ENCODE assay signal across 8 mouse cellular contexts in the genomic region with DNA sequence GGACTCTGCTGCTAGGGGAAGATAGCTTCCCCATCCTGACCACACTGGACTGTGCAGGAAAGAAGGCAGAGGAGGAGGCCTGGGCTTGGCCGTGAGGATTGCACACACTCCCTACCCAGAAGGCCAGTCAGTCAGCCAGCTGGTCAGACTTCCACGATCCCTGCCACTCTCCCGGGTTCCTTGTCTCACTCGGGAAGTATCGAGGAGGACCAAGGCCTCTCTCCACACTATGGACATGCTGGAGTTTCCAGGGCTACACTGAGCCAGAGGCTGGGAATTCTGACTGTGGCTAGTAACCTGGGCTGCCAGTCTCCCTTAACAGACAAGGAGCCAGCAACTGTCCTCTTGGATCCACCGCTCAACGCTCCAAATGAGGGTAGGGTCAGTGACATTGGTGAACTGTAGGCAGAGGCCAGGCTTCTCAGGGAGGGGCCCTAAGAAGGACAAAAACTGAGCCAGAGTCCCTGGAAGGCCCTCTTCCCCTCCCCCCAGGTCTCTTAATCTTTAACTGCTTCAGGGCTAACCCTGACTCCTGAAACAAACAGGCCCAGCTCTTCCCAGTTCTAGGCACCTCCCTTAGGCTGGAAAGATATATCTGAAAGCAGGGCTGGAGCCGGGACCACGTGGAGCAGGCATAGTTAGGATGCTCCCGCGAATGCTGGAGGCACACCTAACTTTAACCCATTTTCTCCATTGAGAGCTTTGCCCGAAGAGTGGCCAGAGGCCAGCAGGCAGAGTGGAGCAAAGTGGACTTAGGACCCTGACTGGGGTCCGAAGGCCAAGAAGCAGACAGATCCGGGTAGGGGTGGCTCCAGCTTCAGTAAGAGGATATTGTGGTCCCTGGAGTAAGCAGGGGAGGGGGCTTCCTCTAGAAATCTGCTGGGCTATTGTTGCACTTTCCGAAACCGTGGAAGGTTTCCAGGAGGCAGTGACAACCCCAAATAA. TPM values are rescaled to one million over a fixed set of nuclear protein-coding genes. Genes with fewer than 3 reads are reported as not detected.
DNase-seq lines count a peak whose midpoint lies in the region; ATAC-seq lines count a peak whose summit lies in the region.

No protein-coding gene starts in this region.

- no peaks in the 10 kb centered on the region for H3K27me3 ChIP-seq in heart, embryonic 13.5 days (replicated peaks)
- no peaks in the 10 kb centered on the region for H3K27me3 ChIP-seq in midbrain, embryonic 10.5 days (ENCODE audit: low read depth, poor library complexity, severe bottlenecking)

- peaks cover 56% of the 10 kb centered on the region for H3K4me1 ChIP-seq in heart, embryonic 13.5 days
- H3K4me1 ChIP-seq in midbrain, embryonic 10.5 days = peaks cover 52% of the 10 kb centered on the region

- ATAC-seq in heart, embryonic 13.5 days (ENCODE audit: extremely low read depth, insufficient number of reproducible peaks, low FRiP score, low TSS enrichment) = peak; percentile 12; the same call in 1 of the 2 replicates

- WGBS in heart, embryonic 13.5 days = 8% methylated on average over 16 of the region's 16 CpGs
- WGBS in midbrain, embryonic 10.5 days = 1% methylated on average over 16 of the region's 16 CpGs

- peak overlapping the region; percentile 97 for H3K27ac ChIP-seq in heart, embryonic 13.5 days (replicated peaks)
- H3K27ac ChIP-seq in midbrain, embryonic 10.5 days (replicated peaks) = peak overlapping the region; percentile 100

- peak overlapping the region; percentile 73 for H3K4me3 ChIP-seq in heart, embryonic 13.5 days
- peak overlapping the region; percentile 96 for H3K4me3 ChIP-seq in midbrain, embryonic 10.5 days

- peak; percentile 66 to 69 for DNase-seq in cerebellum, postnatal 10 days
- no peak for DNase-seq in cerebellum, adult 8-10 months
- peak; percentile 52 for DNase-seq in brain, adult 2 months (ENCODE audit: low read depth, low spot score)
- DNase-seq in kidney, postnatal 10 days = peak; percentile 85
- peak; percentile 84 for DNase-seq in midbrain, embryonic 10.5 days (ENCODE audit: low spot score)
- DNase-seq in right cerebral cortex, postnatal 14 days = no peak
- no peak for DNase-seq in spleen, adult 12 weeks (ENCODE audit: low spot score)

- H3K36me3 ChIP-seq in heart, embryonic 13.5 days = peaks cover 10% of the 10 kb centered on the region; the same call in 1 of the 2 replicates
- H3K36me3 ChIP-seq in midbrain, embryonic 10.5 days = peaks cover 22% of the 10 kb centered on the region

- no peaks in the 10 kb centered on the region for H3K9me3 ChIP-seq in heart, embryonic 13.5 days
- H3K9me3 ChIP-seq in midbrain, embryonic 10.5 days (replicated peaks) = no peaks in the 10 kb centered on the region

- H3K9ac ChIP-seq in heart, embryonic 13.5 days = peak overlapping the region; percentile 96

- peak overlapping the region; percentile 99 for H3K4me2 ChIP-seq in heart, embryonic 13.5 days

RNA-seq across cellular contexts. Expression of a gene that starts 33.5 kb away (rescaled TPM):
- 83.7 and 88.0 TPM in 2 replicates for polyA plus RNA-seq in heart, embryonic 13.5 days (2015; fragmentation: Nextera tagmentation; extraction: Ambion mirVana)
- 87.1 and 97.9 TPM in 2 replicates for polyA plus RNA-seq in midbrain, embryonic 10.5 days (2016; fragmentation: Nextera tagmentation; extraction: Ambion mirVana)

RNA-seq across cellular contexts. Expression of a gene that starts 48.1 kb away (rescaled TPM):
- polyA plus RNA-seq in heart, embryonic 13.5 days (2015; fragmentation: Nextera tagmentation; extraction: Ambion mirVana) = 4.4 and 5.2 TPM in 2 replicates
- polyA plus RNA-seq in midbrain, embryonic 10.5 days (2016; fragmentation: Nextera tagmentation; extraction: Ambion mirVana) = 14.3 and 16.6 TPM in 2 replicates

Comparison
In these comparisons a context has a peak if more than half of its experiments do, and no peak if none do; other contexts are left out.
1. DNase-seq: peak in cerebellum, postnatal 10 days (2 of 2), brain, adult 2 months (single experiment), kidney, postnatal 10 days (single experiment) and midbrain, embryonic 10.5 days (single experiment); none in cerebellum, adult 8-10 months (single experiment), right cerebral cortex, postnatal 14 days (single experiment) and spleen, adult 12 weeks (single experiment).